Mouse (Mus musculus) kidney, adult 18-20 months (tissue): Measurements from ENCODE around the gene Kctd13.
A peak's percentile ranks its signal among the peaks of the same experiment; 100 is the strongest.

ENCODE experiments used
- DNase-seq: peaks from one replicate; pipeline ENCODE4 v3.0.0; 2021

Kctd13 gene

DNA sequence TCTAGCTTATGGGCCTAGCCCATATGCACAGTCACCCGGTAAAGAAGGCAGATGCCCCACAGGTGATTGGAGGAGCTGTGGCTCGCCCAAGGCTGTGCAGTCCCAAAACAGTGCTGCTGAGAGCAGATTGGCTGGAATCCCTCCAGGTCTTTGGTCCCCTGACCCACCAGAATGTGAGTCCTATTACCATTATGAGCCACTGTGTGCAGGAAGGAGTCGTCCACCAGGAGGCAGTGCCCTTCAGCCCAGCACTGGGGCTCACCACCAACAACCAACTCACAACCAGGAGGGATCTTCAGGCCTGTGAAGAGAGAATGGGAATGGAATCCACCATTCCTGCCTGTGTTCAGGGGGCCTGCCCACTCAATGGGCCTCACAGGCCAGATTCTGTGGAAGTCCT, 17.9 kb downstream of the Kctd13 start:
- DNase-seq, result peak; percentile 30

DNA sequence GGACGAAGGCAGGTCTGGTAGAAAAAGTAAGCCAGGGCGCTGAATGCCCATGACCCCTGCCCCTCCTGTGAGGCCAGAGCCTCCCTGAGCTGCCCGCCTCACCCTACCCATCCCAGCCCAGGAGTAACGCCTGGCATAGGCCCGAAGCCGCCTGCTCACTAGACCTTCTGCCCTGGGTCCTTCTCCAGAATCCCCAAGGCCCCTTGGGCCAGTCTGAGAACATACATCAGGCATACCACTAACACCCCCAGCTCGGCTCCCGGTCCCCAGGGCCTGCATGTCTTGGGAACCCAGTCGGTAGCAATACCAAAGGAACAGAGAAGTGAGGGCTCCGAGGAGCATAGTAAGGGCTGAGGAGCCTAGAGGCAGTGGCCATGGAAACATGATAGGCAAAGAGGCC, 19.9 kb downstream of the Kctd13 start:
- DNase-seq, result no peak

DNA sequence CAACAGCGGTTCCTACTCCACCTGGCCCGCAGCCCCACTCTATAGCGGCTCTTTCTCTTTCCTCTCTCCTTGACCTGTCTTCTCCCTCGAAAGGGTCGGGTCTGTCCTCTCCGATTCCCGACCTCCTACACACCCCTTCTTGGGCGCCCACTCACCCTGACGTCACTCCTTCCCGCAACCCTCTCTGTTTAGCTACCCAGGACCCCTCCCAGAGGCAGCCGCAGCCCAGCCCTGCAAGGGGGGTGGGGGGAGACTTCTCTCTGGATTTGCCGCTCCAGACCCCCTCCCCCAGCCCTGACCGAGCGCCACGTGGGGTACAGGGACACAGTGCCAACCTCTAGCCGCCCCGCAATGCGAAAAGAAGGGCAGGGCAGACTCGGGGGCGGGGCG, 20.7 kb downstream of the Kctd13 start, which contains the start of gene Asphd1:
Asphd1 (minus strand) TSS at position 180 of the 390 bp plus-strand sequence.
- DNase-seq, result no peak

DNA sequence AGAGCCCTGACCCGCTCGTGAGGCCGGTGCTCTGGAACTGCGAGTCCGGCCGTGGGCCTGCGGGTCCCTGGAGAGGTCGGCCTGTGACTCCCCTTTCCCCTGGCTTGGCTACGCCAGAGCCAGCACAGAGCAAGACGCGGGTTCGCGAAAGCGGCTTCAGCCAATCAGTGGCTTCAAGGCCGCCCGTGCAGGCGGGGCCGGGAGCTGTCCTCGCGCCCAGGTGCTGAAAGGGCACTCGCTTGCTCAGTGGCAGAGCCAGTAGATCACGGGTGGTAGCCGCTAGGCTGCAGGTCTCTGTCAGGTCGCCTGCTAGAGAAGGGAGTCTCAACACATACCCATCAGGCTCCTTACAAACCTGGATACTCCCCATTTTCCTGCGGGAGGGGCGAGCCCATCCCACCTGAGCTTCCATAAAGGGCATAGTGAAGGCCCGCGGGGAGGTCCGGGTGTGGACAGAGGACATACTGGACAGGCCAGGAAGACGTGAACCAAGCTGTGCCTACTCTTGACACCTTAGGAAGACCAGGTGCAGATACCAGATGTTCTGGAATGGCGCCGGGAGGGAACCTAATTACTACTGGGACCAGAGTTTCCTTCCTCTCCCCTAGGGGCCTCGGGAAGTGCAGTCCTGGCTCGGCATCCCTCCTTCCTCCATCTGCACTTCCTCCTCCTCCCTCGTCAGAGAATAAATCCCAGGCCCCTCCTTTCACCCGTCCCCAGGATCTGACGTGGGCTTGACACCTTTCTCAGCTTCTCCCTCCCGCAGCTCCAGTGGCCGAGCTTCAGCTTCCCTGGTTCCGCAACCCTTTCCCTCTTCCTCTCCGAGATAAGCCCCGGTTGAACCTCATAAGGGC, 21.3 kb downstream of the Kctd13 start, which contains the start of gene Sez6l2:
Sez6l2 (plus strand) TSS at position 771 of the 854 bp plus-strand sequence.
- DNase-seq, result peak; percentile 90

DNA sequence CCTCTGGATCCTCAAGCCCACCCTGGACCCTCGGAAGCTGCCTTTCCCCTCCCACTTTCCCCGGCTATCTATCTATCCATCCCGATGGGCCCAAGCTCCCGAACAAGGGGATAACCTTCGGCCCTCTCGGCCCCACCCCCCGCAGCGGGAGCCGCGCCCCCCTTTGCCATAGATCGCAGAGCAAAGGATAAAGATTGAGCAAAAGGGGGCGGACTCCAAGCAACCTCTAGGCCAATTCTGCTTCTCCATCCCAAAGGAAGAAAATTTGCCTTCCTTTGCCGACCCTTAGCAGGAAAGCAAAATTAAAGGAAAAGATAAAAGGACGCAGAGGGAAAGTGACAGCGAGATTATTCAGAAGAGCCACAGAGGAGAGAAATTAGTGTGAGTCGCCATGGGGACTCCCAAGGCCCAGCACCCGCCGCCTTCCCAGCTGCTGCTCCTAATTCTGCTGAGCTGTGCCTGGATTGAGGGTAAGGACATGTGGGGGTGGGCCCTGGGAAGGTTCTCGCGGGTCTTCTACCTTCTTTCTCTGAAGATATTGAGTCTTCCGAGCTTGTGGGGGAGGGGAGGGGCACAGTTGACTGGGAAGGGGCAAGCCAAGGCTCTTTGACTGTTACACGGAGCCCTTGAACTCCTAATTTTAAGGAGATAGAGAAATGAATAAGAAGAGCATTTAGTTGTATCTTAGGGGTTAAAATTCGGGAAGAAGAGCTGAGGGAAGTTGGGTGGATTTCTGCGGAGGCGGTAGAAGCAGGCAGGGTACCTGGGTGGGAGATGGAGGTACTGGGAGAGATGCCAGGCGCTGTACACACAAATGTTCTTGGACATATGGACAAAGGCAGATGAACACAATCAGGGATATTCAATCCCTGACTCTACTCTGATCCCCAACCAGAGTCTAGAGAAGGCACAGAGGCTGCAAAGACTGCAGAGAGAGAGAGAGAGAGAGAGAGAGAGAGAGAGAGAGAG, 22.3 kb downstream of the Kctd13 start:
- DNase-seq, result no peak

DNA sequence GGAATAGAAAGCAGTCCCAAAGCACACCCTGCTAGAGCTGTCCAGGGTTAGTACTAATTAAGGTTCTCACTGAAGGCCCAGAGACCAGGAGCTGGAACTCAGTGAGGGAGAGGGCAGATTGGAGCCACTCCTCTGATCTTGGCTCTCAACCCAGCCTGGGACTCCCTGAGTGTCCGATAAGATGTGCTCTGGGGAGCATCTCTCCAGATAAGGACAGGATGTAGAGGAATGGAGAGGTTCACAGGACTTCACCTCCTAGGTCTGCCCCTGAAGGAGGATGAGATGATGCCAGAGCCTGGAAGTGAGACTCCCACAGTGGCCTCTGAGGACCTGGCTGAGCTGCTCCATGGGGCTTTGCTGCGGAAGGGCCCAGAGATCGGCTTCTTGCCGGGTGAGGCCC, 23.1 kb downstream of the Kctd13 start:
- no peak for DNase-seq

DNA sequence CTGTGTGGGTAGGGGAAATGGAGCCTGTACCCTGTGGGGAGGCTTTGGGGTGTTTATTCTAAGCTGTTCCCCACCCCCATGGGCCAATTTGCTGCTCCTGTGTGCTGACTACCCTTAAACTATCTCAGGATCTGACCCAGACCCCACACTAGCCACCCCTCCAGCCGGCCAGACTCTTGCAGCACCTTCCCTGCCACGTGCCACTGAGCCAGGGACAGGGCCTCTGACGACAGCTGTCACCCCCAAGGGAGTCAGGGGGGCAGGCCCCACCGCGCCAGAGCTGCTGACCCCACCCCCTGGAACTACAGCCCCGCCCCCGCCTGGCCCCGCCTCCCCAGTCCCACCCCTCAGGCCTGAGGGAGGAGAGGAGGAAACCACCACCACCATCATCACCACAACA, 24.0 kb downstream of the Kctd13 start:
- DNase-seq, result no peak

DNA sequence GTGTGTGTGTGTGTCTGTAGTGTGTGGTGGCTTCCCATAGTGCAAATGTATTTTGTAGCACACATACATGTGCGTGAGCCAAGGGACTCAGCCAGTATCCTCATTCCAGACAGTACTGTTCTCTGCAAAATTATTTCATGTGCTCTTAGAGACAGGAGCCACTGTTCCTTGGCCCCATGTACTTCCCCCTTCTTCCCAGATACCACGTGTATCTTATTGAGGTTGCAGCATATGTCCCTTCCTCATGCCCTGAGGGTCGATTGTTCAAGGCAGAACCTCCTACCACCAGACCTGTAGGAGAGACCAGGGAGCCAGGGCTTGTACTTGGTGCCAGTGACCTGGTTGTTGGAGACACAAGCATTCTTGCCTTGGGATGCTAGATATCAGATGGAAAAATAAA, 26.4 kb downstream of the Kctd13 start:
- DNase-seq, result no peak

DNA sequence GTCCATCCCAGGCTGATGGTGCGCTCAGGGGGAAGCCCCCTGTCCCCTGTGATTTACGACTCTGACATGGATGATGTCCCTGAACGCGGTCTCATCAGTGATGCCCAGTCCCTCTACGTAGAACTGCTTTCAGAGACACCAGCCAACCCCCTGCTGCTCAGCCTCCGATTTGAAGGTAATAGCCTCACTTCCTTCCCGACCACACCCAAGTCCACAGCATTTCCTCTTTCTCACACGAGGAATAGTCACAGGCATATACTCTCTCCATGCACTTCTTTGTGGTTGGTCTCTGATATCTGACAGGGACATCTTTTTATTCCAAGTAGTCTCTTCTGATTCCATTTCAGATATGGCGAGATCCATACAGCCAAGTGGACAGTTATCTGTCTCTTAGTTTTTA, 31.1 kb downstream of the Kctd13 start:
- DNase-seq, result no peak

DNA sequence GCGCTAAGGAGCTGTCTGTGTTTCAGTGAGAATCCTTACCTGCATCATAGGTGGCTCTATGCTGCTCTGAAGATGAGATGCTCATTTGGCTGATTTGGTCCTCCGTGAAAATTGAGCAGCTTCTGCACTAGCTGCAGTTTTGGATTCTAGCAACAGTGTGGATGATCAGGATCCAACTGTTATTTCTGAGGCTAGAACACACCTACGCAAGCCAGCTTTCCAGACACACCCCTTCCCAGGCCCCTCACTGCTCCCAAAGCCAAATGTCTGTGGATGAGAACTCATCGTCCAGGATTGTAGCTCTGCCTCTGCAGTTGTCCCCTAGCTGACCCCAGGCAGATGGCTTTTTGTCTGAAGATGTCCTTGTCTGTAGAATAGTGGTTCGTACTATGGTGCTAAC, 32.4 kb downstream of the Kctd13 start:
- DNase-seq, result no peak

DNA sequence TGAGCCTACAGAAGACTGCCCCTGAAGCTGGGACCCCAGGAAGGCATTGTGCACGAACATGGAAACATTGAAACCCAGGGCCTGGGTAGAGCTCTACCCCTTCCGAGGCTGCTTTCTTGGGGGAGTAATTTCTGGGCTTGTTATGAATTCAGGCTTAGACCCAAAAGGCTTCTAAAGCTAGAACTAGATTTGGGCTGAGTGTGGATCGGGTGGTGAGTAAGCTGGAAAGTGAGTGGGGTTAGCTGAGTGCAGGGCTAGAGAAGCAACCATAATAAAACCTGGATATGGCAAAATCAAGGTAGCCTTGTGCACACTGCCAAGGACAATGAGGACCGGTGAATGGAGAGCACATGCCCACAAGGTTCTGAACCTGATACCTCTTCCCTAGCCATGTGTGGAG, 33.3 kb downstream of the Kctd13 start:
- DNase-seq, result no peak

DNA sequence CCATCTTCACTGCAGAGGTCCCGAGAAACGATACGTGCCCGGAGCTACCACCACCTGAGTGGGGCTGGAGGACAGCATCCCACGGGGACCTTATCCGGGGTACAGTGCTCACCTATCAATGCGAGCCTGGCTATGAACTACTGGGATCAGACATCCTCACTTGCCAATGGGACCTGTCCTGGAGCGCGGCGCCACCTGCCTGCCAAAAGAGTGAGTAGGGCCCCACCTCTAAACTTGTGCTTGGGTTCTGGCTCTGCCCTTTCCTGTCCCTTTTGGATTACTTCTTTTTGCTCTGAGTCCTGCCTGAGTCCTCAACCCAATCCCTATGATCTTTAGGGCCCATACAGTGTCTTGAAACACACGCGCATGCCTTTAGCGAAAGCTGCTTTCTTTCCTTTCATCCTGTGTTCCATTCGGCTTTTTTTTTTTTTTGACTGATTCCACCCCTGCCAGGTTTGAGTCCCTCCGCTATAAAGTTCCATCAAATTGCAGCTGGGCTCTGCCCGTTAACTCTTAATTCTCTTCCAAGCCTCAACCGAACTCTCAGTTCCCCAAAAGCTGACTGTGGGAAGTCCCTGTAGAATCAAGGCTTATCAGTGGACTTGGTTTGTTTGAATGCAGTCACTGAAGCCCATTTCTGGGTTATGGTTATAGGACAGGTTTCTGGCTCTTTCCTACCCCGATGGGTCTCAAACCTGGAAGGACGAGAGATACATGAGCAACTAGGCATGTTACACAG, 35.0 kb downstream of the Kctd13 start:
- DNase-seq, result peak; percentile 74

DNA sequence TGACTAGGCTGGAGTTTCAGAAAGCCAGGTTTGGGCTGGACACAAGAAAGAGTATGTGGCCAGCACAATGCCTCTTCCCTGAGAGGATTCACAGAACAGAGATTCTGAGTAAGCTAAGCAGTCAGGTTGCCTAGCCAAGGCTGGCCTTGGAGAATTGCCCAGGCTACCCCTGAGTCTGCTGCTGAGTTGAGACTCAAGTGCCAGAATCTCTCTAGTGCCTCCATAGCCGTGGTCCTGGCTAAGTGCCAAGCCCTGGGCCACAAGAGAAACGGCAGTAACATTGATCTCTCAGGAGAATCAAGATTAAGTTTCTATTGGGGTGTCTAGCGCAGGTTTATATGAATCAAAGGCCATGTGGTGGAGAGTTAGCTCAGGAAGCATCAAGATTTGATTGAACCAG, 36.9 kb downstream of the Kctd13 start:
- no peak for DNase-seq

DNA sequence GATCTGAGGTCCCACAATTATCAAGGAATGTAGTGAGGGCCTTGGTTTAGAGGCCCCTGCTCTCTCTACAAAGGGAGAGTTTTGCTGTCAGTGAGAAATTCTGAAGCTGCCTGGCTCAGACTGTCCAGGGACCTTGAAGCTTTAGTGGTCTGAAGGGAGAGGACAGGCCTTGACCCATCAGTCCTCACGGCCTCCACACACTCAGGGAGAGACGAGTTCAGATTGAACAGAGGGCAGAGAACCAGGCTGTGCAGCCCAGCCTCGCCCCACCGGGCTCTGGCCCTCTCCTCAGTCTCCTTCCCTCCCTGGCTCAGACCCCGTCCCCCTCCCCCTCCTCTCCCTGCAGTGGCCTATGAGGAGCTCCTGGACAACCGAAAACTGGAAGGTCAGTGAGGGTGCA, 38.7 kb downstream of the Kctd13 start:
- DNase-seq, result no peak

DNA sequence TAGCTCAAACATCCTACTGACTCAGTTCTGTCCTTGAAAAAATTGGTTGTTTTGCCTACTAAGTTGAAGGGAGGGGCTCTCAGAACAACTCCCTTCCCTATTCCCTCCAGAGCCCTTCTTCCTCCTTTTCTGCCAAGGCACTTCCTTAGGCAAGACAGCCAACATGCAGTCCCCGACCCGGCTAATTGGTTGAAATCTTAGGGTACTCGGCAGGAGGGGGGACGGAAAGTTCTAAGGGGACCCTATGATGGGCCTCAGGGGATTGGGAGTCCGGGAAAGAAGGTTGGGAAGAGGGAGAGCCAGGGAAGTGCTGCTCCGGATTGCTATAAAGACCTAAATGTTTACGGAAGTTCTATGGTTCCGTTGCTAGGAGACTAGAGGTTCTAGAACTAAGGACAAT, 46.8 kb downstream of the Kctd13 start:
- DNase-seq, result no peak

DNA sequence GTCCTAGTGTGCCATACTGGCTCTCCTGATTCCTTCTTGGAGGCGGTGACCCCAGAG, 47.0 kb downstream of the Kctd13 start, which contains the start of gene Cdipt:
Cdipt (plus strand) TSS at position 22 of the 57 bp plus-strand sequence.
- no peak for DNase-seq

DNA sequence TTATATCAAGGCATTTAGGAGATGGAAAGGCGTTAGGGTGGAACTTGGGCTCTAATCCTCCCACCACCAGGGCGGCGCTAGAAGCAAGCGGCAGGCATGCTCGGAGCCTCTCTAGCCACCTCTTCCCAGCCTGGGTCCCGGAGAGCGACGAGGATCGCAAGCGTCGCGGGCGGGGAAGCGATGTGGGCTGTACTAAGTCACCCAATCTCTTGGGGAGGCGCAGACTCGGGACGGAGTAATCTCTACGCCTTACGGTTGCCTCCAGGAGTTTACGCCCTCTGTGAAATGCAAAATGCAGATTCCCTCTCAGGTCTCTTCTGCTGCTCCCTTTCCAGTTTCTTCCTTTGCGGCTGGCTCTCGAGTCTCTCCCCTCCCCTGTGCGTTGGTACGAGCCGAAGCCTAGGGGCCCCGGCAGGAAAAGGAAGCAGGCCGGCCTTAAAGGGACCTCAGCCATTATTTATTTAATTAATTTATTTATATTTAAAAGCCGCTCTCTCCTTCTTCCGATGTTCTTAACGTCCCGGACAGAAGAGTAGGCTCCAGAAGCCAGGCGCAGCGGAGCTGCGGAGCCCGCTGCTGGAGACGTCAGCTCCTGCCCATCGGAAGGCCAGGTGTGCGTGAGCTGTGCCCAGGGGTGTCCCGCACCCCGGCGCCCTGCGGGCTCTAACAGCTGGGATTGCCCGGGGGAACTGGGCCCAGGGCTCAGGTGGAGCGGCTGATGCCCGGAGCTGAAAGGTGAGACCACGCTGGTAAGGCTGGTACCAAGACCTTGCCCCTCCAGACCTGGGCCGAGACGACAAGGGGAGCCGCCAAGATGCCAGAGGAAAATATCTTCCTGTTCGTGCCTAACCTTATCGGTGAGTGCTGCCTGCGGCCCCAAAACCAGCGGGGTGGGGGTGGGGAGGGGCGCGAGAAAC, 47.5 kb downstream of the Kctd13 start, which contains the start of gene Cdiptos:
Cdiptos (minus strand) TSS at position 149 of the 917 bp plus-strand sequence.
- peak; percentile 97 for DNase-seq

DNA sequence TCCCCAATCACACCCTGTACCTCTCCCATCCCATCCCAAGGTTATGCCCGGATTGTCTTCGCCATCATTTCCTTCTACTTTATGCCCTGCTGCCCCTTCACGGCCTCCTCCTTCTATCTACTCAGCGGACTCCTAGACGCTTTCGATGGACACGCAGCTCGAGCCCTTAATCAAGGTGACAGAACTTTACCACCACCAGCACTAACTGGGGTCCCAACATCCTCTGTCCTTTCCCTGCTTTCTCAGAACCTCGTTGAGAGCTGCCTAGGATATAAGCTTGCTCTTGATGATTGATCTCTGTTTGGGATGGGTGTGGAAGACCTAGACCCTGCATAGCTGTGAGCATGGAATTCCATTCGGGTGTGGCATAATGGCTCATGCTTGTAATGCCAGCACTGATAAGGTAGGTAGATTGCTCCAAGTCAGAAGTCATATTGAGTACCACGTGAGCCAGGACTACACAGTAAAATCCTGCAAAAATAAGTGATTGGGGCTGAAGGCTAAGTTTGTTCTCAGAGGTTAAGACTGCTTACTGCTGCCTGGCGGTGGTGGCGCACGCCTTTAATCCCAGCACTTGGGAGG, 48.3 kb downstream of the Kctd13 start:
- peak; percentile 36 for DNase-seq

DNA sequence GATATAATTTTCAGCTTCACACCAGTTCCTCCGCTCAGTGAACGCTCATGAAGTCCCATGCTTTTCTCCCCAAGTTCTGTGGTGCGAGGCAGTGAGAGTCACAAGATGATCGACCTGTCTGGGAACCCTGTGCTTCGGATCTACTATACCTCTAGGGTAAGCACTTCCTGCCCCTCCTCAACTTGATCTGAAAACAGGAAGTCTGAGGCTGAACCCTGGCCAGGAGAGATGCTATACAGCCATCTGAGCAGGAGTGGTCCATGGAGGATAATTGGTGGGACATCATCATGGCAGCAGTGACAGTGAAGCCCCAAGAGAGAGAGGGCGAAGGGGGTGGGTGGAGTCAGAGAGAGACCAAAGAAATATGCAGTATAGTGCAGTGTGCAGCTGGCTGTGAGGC, 50.2 kb downstream of the Kctd13 start:
- no peak for DNase-seq

DNA sequence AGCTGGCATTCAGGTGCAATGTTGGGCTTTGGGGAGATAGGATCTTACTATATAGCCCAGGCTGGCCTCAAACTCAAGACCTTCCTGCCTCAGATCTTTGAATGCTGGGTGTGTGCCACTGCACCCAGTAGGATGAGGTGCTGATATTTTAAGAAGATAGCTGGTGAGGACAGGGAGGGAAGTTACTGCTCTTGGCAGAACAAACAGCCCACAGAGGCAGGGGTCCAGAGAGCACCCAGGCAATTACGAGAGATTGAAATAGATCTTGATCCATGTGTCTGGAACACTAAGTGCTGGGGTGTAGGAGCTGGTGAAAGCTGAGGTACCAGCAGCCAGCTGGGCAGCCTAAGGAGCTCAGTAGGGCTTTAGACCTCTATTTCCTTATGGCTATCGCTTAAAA, 52.9 kb downstream of the Kctd13 start:
- DNase-seq, result no peak

DNA sequence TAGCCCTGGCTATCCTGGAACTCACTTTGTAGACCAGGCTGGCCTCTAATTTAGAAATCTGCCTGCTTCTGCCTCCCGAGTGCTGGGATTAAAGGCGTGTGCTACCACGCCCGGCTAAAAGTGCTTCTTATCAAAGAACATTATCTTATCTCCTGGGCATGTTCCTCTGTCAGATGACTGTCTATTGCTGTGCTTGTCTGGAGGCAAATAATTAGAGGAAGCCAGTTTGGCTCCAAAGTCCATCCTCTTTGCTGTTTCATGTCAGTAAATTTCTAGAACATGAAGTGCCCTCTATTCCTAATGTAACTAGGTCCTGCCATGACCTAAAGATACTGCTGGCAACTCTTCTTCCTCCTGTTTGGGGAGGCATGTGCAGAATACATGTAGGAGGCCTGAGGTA, 53.4 kb downstream of the Kctd13 start:
- no peak for DNase-seq

DNA sequence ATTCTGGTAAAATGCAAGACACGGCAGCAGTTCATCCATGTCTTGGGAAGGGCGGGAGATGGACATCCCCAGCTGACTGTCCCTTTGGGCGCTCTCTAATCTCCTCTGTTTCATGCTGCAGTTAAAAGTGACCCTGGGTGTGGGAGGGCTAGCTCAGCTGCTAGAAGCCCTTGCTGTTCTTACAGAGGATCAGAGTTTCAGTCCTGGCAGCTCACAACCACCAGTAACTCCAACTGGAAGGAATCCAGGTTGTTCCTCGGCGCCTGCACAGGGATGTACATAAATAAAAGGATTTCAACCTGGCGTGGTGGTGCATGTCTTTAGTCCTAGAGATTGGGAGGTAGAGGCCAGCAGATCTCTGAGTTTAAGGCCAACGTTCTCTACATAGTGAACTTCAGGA, 54.4 kb downstream of the Kctd13 start:
- no peak for DNase-seq
